Mouse (Mus musculus): ENCODE data around the gene Kif2a.
"Not testable (repeated sequence)": the region's sequence is repeated elsewhere in the genome, so short reads cannot be mapped to it uniquely, and the experiment has no call there.

The Kif2a gene

DNA sequence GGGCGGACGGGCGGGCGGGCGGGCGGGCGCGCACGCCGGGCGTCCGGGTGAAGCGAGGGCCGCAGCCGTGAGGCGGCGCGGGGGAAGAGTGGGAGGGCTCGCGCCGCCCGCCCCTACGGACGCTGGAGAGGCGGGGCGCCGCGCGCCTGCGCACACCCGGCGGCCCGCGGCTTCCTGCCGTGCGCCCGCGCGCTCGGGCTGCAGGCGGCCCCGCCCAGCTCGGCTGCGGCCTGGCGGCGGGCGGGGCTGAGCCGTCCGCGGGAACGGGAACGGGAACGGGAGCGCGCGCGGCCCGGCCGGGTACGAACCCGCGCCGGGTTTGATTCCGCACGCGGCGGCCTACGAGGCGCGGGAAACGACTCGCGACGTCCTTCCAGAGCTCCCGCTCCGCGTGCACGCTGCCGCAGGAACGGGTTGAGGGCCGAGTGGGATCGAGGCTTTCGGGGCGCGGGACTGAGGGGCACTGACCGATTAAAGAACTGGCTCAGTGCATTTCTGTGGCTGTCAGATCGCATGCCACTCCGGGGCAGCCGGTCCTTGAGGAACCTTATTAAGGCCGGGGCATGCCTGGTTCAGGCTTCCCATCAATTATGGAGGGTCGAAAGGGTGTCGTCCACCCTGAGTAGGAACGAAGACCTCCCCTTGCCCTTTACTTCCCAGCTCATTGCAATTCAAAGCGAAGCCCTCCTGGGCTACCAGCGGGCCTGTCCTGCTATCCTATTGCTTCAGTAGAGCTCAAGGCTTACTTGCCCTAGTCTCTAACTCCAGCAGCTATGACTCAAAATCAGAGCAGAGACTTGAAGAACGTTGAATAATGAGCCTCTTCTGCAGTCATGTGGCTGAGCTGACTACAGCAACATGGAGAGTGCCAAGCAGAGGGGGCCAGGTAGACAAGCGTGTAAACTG, 593 bp upstream of the Kif2a start:
- peak; percentile 73 for DNase-seq (ENCODE audit: low spot score)

DNA sequence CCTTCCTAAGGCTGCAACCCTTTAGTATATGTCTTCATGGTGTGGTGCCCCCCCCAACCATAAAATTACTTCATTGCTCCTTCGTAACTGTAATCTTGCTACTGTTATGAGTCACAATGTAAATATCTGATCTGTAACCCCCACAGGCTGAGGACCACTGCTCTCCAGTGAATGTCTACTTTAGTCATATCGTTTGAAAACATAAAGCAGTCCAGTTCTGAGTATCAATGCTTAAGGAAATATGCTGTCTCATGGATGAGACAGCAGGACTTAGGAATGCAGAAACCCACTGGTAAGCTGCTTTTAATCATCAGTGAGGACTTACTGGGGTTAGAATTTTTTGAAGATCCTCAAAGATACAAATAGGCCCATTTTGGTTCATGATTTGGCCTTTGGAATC, 2.5 kb downstream of the Kif2a start:
- no peak for DNase-seq (ENCODE audit: low spot score)

DNA sequence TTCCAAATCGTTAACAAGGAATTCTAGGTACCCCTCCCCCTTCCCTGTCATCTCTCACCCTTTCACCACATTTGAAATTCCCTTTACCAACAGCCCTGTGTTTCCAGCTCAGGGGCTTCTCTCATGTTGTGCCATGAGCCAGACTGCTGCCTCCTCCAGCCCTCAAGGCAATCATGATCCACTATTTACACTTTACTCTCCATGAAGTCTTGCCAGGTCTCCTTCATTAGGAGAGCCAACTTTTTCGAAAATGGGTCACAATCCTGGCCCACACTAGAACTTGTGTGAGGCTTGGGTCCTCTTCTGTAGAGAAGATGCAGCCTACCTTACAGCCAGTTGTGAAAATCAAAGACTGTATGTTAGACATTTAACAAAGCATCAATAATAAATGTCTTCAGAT, 8.0 kb downstream of the Kif2a start:
- DNase-seq (ENCODE audit: low spot score) = no peak

DNA sequence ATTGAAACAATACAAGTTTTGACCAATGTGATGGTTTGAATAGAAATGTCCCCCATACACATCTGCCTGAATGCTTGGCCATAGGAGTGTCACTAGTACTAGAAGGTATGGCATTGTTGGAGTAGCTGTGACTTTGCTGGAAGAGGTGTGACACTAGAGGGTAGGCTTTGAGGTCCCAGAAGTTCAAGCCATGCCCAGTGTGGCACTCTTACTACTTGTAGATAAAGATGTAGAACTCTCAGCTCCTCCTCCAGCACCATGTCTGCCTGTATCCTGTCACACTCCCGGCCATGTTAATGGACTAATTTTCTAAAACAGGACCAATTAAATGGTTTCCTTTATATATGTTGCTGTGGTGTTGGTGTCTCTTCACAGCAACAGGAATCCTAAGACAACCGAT, 10.3 kb downstream of the Kif2a start:
- no peak for DNase-seq (ENCODE audit: low spot score)

DNA sequence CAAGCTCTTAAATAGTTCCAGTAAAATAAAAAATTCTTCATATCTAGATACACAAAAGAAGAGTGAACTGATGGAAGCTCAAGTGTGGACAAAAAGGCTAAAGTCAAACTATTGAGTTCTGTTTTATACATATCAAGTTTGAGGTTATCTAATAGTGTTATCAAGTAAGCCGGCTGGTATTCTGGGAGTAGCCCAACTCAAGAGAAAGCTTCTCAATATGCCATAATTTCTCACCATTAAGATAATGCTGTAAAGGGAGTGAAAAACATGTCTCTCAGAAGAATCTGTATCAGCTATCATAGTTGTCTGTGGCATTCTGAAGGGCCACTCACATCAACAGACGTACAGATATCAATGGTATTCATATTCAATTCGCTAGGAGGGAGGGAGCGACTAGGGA, 13.8 kb downstream of the Kif2a start:
- DNase-seq (ENCODE audit: low spot score) = no peak

DNA sequence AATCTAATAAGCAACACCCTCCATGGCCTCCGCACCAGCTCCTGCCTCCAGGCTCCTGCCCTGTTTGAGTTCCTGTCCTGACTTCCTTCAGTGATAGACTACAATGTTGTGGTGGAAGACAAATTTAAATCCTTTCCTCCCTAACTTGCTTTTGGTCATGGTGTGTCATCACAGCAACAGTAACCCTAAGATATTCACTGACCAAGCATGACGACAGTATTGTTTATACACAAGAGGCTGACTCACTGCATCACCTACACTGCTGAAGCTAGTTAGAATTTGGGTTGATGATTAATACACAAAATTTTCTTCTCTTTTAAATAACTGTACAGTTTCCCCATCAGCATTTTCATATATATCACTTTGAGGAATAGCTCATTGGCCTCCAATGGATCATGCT, 18.7 kb downstream of the Kif2a start:
- no peak for DNase-seq (ENCODE audit: low spot score)

DNA sequence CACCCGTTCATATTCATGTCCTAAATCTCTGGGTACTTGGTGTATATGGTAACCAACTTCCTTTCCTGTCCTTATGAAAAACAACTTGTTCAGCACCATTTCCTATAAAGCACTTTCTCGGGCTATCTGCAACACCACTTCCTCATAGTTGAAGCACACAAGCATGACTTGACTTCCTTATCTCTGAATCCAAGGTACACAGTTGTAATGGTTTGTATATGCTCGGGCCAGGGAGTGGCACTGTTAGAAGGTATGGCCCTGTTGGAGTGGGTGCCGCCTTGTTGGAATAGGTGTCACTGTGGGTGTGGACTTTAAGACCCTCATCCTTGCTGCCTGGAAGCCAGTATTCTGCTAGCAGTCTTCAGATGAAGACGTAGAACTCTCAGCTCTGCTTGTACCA, 23.3 kb downstream of the Kif2a start:
- no peak for DNase-seq (ENCODE audit: low spot score)

DNA sequence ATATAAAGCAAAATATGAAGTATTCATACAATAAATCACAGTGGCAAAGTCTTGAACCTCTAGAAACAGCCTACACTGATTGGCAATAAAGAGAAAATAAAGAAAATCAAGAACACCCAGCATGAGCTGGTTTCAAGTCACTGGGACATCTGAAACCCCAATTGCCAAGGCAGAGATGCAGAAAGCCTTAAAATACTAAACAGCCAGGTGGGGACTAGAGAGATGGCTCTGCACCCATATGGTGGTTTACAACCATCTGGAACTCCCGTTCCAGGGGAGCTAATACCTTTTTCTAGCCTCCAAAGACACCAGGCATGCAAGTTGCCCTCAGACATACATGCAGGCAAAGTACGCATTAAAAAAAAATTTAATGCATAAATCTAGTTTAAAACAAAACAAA, 23.9 kb downstream of the Kif2a start:
- no peak for DNase-seq (ENCODE audit: low spot score)

DNA sequence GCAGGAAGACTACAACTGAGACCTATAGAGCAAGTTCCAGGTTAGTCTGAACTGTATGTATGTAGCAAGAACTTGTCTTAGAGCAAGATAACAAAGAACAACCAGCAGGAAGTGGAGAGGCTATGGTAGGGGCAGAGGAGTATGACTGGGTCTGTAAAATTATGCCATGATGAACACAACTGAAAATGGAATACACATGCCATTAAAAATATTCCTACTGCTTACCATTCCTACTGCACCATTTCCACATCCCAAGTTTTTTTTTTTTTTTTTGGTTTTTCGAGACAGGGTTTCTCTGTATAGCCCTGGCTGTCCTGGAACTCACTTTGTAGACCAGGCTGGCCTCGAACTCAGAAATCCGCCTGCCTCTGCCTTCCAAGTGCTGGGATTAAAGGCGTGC, 24.4 kb downstream of the Kif2a start:
- DNase-seq (ENCODE audit: low spot score) = not testable (repeated sequence)

DNA sequence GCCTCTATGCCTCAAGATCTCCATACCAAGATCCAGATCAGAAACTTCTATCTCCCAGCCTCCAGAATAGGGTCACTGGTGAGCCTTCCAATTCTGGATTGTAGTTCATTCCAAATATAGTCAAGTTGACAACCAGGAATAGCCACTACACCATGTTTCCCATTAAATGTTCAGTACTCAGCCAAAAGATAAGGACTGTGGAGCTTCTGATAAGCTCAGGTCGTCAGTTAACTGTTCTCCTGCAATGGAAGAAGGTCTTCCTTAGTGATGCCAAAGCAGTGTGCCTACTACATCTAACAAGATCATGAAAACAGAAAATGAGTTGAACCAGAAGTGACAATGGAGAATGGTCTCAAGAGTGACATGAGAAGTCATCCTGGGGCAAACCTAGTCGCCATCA, 25.0 kb downstream of the Kif2a start:
- no peak for DNase-seq (ENCODE audit: low spot score)

DNA sequence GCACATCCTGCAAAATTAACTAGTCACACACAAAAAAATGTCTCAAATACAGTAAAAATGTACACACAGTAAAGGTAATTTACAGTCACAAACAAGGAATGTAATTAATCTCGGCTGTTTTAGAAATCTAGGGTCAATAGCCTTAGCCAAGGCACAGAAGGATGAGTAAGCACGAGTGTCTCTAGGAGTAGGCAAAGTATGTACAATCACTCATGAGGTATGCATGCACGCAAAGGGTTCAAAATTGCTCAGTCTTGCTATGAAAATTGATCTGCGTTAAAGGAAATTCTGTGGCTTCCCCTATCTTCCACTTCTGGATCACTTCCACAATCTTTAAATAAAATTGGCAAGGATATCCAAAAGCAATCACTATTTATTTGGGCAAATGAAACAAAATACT, 60.4 kb downstream of the Kif2a start:
- DNase-seq (ENCODE audit: low spot score) = no peak

DNA sequence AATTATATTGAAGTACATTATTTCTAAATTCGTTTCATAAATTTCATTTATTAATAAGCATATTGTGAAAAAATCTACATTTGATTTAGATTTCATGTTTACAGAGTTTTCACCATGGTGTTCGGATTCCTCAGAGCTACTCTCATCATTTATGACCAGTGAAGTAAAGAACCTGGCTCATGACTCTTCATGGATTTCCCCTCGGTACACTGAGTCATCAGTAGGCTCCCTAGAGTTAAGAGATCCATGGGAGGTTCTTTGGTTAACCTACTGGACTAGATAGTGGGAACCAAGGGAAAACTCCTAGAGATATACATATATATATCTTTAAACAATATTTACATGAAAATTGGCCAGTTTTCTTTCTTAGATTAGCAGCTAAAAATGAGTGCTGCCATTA, 61.4 kb downstream of the Kif2a start:
- DNase-seq (ENCODE audit: low spot score) = no peak

DNA sequence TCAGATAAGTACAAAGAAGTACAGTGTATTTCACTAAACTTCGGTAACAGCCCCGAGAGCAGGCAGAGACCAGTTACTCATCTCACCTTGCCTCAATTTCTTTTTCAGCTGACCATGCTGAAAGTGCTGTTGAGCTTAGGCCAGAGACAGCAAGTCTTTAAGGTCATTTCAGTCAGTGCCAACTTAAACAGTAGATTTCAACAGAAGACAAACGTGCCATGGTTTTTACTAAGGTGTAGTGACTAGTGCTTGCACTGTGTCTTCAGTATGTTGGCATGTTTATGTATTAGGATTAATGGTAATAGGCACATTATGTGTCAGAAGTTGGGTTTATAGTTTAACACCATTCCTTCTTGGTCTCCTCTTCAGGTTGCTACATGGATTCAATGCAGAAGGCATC, 63.6 kb downstream of the Kif2a start:
- no peak for DNase-seq (ENCODE audit: low spot score)

DNA sequence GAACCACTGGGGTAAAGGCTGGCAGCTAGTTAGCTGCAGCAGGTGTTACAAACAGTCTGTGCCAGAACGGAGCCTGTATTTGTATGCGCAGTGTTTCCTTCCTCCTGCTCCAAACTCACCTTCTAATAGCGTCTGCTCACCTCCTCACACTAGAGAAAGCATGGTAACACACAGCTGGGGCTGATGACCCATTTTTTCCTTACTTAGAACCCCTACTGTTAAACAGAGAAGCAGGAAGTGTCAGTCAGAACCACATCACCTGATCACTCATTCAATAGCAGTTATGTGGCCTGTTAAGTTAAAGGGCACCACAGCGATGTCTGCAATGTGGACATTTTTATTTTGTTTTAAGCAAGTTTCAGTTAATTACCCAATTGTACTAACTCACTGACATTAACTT, 64.4 kb downstream of the Kif2a start:
- DNase-seq (ENCODE audit: low spot score) = no peak

DNA sequence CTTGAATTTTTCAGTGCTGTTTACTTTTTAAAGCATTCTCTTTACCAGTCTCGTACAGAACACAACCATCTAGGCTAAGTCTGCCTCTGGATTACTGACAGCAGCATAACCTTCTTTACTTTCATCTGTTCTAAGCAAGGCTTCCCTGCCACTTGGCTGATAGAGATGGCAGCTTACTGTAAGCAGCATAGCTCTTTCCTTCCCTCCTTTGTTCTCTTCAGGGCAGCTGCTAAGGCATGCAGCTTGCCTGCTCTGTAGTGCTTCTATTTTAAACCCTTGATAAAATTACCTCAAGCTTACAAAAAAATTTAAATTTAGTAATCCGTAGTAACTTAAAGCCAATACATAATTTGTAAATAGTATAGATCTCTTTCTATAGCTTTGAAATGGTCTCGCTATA, 67.0 kb downstream of the Kif2a start:
- no peak for DNase-seq (ENCODE audit: low spot score)

DNA sequence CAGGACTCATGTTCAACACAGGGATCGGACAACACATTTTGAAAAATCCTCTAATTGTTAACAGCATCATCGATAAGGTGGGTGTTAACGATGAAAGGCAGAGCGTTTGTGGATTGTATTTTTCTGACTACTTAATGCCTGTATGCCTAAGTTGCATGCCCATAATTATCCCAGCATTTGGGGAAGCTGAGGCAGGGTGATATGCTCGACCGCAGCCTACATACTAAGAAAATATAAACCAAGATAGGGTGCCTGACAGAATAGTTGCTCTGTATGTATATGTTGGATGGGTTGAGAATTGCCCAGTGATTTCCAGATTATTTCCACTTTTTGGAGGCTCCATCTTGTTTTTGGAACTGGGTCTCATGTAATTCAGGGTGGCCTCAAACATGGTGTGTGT, 74.3 kb downstream of the Kif2a start:
- no peak for DNase-seq (ENCODE audit: low spot score)

DNA sequence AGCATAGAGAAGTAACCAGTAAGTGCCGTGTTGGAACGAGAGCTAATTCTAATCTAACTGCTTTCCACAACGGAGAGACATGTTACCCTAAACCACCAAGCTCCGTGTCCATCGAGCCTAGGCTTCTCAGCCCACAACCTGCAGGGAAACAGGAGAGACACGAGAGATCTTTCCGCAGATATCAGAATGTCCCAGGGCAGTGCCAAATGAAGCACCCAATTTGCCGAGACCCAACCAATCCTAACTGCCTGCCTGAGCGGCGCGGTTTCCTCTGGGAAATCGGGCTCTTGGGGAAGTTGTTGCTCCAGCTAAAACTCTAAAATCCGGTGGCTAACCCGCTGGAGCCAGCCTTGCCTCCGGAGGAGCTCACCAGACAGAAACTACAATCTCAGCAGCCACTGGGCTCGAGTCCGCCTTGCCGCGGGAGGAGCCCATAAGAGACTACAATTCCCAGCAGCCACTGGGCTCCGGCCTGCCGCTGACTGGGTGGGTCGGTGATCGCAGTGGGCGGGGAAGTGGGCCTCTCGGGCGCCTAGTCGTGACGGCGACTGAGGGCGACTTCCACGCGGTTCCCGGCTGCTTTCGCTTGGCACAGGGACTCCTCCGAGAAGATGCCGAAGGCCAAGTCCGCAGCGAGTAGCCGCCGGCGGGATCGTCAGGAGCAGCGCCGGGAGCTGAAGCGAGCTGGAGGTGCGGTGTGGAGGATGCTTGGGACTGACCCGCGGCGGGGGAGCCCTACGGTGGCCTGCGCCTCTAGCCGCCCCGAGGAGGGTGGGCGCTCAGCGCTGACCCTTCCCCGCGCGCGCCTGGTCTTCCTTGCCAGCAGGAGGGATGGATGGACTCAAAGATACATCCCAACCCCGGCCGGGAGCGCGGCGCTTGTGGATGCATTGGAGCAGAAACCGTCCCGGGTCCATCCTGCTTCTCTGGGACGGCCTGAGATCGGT, 75.1 kb downstream of the Kif2a start, which contains the start of gene Dimt1:
Gene Dimt1 (plus strand): TSS at position 534 of the 947 bp plus-strand sequence.
- DNase-seq (ENCODE audit: low spot score) = peak; percentile 94

DNA sequence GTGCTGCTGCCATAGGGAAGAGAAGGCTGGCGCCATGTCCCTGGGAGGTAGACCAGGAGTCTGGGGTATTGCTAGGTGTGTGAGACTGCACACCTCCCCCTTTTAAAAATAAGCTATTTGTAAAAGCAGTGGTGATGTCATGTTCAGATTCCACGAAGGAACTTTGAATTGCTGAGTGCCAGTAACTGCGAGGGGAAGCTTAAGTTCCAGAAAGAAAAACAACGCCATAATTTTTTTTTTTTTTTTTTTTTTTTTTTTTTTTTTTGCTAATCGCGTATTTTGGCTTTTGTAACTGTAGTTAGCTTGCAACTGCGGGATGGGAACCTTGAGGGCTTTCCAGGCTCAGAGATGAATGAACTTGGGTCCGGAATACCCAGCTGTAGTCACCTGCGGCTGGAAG, 76.4 kb downstream of the Kif2a start:
- DNase-seq (ENCODE audit: low spot score) = no peak

DNA sequence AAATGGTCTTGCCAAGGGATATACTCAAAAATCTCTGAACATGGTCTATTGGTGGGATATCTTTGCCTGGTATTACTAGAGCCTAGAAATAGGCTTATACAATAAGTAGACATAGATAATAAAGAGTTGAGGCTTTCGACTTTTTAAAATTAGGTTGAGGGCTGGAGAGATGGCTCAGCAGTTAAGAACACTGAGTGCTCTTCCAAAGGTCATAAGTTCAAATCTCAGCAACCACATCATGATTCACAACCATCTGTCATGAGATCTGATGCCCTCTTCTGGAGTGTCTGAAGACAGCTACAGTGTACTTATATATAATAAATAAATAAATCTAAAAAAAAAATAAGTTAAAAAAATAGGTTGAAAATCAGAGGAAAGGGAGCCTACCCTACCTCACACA, 79.2 kb downstream of the Kif2a start:
- no peak for DNase-seq (ENCODE audit: low spot score)

DNA sequence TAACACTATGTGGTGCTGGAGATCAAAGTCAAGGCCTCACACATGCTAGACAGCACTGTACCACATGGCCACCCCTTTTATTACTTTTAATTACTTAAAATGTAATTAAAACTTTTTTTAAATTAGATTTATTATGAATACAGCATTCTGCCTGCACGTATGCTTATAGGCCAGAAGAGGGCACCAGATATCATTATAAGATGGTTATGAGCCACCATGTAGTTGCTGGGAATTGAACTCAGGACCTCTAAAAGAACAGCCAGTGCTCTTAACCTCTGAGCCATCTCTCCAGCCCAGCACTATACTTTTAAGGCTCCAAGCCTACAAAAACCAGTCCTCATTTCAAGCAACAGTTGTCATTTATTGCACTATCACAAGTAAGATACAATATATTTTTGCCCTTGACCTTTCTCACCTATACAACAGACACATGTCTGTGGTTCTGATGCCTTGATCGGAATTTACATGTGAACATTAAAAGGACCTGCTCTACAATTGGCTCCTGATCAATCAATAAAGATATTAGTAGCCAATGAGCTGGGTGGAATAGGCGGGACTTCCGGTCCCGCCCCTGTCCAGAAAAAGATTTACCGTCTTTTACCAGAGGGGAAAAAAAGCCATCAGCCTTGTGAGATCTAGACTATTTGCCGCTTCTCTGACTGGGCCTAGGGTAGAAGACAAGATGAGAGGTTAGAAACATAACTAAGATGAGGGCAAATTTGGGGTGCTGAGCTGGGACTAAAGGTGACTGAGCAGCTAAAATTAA, 80.5 kb downstream of the Kif2a start:
- DNase-seq (ENCODE audit: low spot score) = no peak

DNA sequence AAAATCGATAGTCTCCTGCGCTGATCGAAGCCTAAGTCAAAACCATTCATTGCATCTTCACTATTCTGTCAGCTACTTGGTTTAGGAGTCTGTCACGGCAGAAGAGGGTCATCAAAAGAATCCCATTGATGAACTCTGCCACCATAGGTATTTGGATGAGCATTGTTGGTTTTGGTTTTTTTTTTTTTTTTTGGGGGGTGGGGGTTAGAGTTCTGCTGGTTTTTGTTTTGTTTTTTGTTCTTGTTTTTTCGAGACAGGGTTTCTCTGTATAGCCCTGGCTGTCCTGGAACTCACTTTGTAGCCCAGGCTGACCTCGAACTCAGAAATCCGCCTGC, 84.8 kb downstream of the Kif2a start:
- DNase-seq (ENCODE audit: low spot score) = no peak
